Mouse (Mus musculus): ENCODE measurements around the gene Gm28729.

The Gm28729 gene

GRCm38 (mm10) chr9:96461607-96462006 is 63.5 kb downstream of the Gm28729 start:
- no peak for DNase-seq (ENCODE audit: low spot score)

- DNase-seq (ENCODE audit: low spot score) = no peak
Measured at GRCm38 (mm10) chr9:96460117-96460865, 64.8 kb downstream of the Gm28729 start.

- DNase-seq (ENCODE audit: low spot score) = no peak
Measured at GRCm38 (mm10) chr9:96455618-96456017, 69.4 kb downstream of the Gm28729 start.

GRCm38 (mm10) chr9:96452956-96453355 is 72.1 kb downstream of the Gm28729 start:
- DNase-seq (ENCODE audit: low spot score) = no peak

- no peak for DNase-seq (ENCODE audit: low spot score)
Measured at GRCm38 (mm10) chr9:96450900-96451720, 74.0 kb downstream of the Gm28729 start.

- DNase-seq (ENCODE audit: low spot score) = no peak
Measured at GRCm38 (mm10) chr9:96449514-96449913, 75.5 kb downstream of the Gm28729 start.

GRCm38 (mm10) chr9:96445351-96445750 is 79.7 kb downstream of the Gm28729 start:
- DNase-seq (ENCODE audit: low spot score) = no peak

GRCm38 (mm10) chr9:96442081-96442480 is 83.0 kb downstream of the Gm28729 start:
- DNase-seq (ENCODE audit: low spot score) = no peak

- DNase-seq (ENCODE audit: low spot score) = peak; percentile 24
Measured at GRCm38 (mm10) chr9:96438334-96438871, 86.7 kb downstream of the Gm28729 start.

GRCm38 (mm10) chr9:96437805-96438333 is 87.2 kb downstream of the Gm28729 start:
- DNase-seq (ENCODE audit: low spot score) = peak; percentile 48

- no peak for DNase-seq (ENCODE audit: low spot score)
Measured at GRCm38 (mm10) chr9:96436901-96437804, 87.9 kb downstream of the Gm28729 start.

Data from urinary bladder, postnatal 14 days (tissue).